Mouse (Mus musculus): Measurements from ENCODE around the gene Eid3. TPM values are rescaled to one million over a fixed set of nuclear protein-coding genes. Genes with fewer than 3 reads are reported as not detected.

The Eid3 gene
- total RNA-seq (2021), result 1 to 10 TPM; 3.0 to 4.5 TPM

- DNase-seq, result peak; percentile 24
- intact Hi-C loops (cut with DNase I), result no loop called here
These were observed at the start of gene Eid3 for GRCm38 (mm10) chr10:82866356-82866755. Gene Eid3 (plus strand): TSS chr10:82866626.

GRCm38 (mm10) chr10:82817514-82817913 lies 48.9 kb upstream of the Eid3 start:
- no peak for DNase-seq
- intact Hi-C loops (cut with DNase I), result loop anchor here (10.0 kb wide), 1 partner anchor 167 kb away; the partner anchor contains the start of gene Chst11

- intact Hi-C loops (cut with DNase I), result loop anchor here (10.0 kb wide), 1 partner anchor 167 kb away; the partner anchor contains the start of gene Chst11
- DNase-seq, result no peak
These were observed 48.5 kb upstream of the Eid3 start for GRCm38 (mm10) chr10:82817936-82818335.

GRCm38 (mm10) chr10:82818661-82819060 lies 47.8 kb upstream of the Eid3 start:
- intact Hi-C loops (cut with DNase I), result loop anchor here (10.0 kb wide), 1 partner anchor 166 kb away; the partner anchor contains the start of gene Chst11
- DNase-seq, result no peak

- DNase-seq, result no peak
- intact Hi-C loops (cut with DNase I), result no loop called here
These were observed 43.2 kb upstream of the Eid3 start for GRCm38 (mm10) chr10:82823108-82823778.

GRCm38 (mm10) chr10:82823779-82824177 lies 42.6 kb upstream of the Eid3 start:
- intact Hi-C loops (cut with DNase I), result no loop called here
- DNase-seq, result no peak

GRCm38 (mm10) chr10:82824541-82824940 lies 41.9 kb upstream of the Eid3 start:
- intact Hi-C loops (cut with DNase I), result no loop called here

GRCm38 (mm10) chr10:82826516-82826915 lies 39.9 kb upstream of the Eid3 start:
- intact Hi-C loops (cut with DNase I), result no loop called here
- DNase-seq, result no peak

More at GRCm38 (mm10) chr10:82824541-82824940, 41.9 kb upstream of the Eid3 start:
- DNase-seq, result no peak

GRCm38 (mm10) chr10:82833926-82834325 lies 32.5 kb upstream of the Eid3 start, which contains the start of gene Txnrd1:
Gene Txnrd1 (plus strand): TSS chr10:82833951.
- intact Hi-C loops (cut with DNase I), result no loop called here
- DNase-seq, result no peak

- DNase-seq, result no peak
- intact Hi-C loops (cut with DNase I), result no loop called here
These were observed 30.5 kb upstream of the Eid3 start for GRCm38 (mm10) chr10:82835898-82836297.

- DNase-seq, result no peak
- intact Hi-C loops (cut with DNase I), result no loop called here
These were observed 28.0 kb upstream of the Eid3 start for GRCm38 (mm10) chr10:82838390-82838789.

- intact Hi-C loops (cut with DNase I), result no loop called here
- no peak for DNase-seq
These were observed 22.3 kb upstream of the Eid3 start for GRCm38 (mm10) chr10:82844090-82844489.

- DNase-seq, result no peak
- intact Hi-C loops (cut with DNase I), result no loop called here
These were observed 21.7 kb upstream of the Eid3 start for GRCm38 (mm10) chr10:82844731-82845130.

- intact Hi-C loops (cut with DNase I), result no loop called here
- no peak for DNase-seq
These were observed 18.5 kb upstream of the Eid3 start for GRCm38 (mm10) chr10:82847821-82848459.

GRCm38 (mm10) chr10:82849686-82850353 lies 16.6 kb upstream of the Eid3 start:
- intact Hi-C loops (cut with DNase I), result no loop called here
- no peak for DNase-seq

GRCm38 (mm10) chr10:82850354-82850752 lies 16.1 kb upstream of the Eid3 start:
- intact Hi-C loops (cut with DNase I), result no loop called here
- DNase-seq, result no peak

GRCm38 (mm10) chr10:82851751-82852150 lies 14.7 kb upstream of the Eid3 start:
- DNase-seq, result no peak
- intact Hi-C loops (cut with DNase I), result no loop called here

GRCm38 (mm10) chr10:82858032-82858680 lies 8.3 kb upstream of the Eid3 start:
- intact Hi-C loops (cut with DNase I), result no loop called here
- DNase-seq, result no peak

GRCm38 (mm10) chr10:82858691-82859532 lies 7.5 kb upstream of the Eid3 start:
- intact Hi-C loops (cut with DNase I), result no loop called here
- DNase-seq, result peak; percentile 86

GRCm38 (mm10) chr10:82859533-82859915 lies 6.9 kb upstream of the Eid3 start:
- DNase-seq, result peak; percentile 43
- intact Hi-C loops (cut with DNase I), result no loop called here

Measured in left cerebral cortex, postnatal 4 days (tissue).